Mouse (Mus musculus) monocyte, adult 5-6 weeks (primary cell): Measurements from ENCODE around the gene Pfdn4. TPM values are rescaled to one million over a fixed set of nuclear protein-coding genes. Genes with fewer than 3 reads are reported as not detected.
A peak's percentile ranks its signal among the peaks of the same experiment; 100 is the strongest.

ENCODE experiments used
- ATAC-seq: fragments of 153-309, 156-312 bp; replicated peaks from 2 replicates; pipeline ENCODE4 v1.8.0; 2017; ENCODE audit warnings: mild to moderate bottlenecking; ENCODE audit not compliant: low TSS enrichment, insufficient number of reproducible peaks, severe bottlenecking, poor library complexity, low FRiP score
- total RNA-seq: library from RNA; stranded (forward); fragments of 200-1000, 200-491, 200-594 nt; gene quantifications from 3 replicates; pipeline ENCODE4 v1.2.3, GENCODE M21; 2017

Gene Pfdn4
- total RNA-seq, 1 experiment from 2014 or later = 31.7 TPM

DNA sequence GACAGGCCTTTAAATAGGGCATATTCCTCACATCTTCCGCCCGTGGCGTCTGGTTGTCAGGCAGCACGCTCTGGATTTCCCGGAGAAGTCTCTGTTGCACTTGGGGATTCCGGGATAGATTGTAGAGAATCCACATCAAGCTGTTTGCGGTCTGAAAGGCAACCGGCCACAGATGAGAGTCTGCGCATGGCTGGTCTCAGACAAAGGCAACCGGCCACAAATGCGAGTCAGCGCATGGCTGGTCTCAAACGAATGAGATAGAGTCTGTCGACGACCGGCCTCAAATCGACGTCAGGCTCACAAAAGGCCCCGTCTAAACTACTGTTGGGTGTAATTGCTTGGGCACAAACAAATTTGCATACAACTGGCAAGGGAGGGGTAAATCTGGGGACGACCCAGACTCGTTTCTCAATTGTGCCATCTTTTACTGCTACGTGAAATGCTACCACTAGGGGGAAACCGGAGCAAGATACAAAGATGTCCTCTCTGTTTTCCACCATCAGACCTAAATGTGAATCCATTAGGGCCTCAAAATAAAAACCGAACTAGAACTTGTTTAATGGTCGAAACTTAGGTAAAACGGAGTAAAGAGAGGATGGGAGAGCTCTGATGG is 8.2 kb upstream of the Pfdn4 start:
- no peak for ATAC-seq

DNA sequence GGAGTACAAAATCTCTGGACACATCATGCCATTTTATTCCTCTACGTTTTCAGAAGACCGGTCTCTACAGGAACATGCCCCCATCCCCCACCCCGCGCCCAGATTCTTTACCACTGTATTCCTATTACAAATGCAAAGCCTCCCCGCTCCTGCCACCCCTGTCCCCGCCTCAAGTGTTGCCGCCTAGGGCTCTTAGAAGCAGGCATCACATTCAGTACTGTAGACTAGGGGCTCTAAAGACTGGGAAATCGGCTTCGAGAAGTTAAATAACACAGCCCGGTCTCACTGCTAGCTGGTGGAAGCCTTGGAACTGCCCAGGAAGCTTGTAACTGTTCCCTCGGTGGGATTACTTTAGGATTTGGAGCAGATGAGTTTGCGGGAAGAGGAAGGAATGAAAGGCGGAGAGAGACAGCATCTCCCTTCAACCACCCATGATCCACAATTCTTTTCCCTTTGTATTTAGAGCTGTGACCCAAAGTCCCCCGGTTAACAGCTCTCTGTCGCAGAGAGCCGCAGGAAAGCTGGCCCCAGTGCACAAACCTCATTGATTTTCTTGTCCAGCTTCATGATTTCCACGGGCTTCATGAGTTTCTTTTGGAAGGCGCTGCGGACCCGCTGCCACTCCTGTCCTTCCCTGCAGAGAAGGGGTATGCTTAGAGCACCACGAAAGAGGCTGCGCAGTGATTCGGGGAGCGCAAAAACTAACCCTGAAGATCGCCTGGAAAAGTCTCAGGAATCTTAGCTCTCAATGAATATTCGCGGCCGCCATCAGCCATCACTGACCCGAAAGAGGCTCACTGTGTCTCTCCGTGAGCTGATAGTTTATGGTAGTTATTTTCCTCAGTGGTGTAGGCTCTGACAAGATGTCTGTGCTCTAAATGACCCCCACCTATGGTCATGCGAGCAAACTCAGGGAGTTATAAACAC is 1.2 kb upstream of the Pfdn4 start:
- no peak for ATAC-seq

GRCm38 (mm10) chr2:170497091-170497566 is 901 bp downstream of the Pfdn4 start, which contains the start of gene Cyp24a1:
Cyp24a1 (minus strand) TSS chr2:170497145.
- no peak for ATAC-seq

- ATAC-seq = no peak
Observed at GRCm38 (mm10) chr2:170498011-170498410, 1.8 kb downstream of the Pfdn4 start.

GRCm38 (mm10) chr2:170503343-170503742 is 7.1 kb downstream of the Pfdn4 start:
- ATAC-seq = no peak

DNA sequence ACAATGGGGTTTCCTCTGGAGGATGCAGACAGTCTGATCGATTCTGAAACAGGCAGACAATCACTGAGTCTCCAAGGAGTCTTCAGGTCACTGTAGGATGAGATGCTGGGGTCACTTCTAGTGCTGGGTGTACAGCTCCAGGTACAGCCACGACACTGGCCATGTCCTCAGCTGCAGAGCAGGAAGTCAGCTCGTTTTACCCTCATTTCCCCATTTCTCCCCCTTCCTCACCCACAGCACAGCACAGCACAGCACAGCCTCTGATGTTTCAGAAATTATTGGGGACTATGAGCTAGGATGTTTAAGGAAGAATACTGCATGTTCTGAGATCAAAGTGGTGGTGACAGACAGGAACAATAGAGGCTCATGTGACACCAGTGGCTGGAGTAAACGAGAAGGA is 7.8 kb downstream of the Pfdn4 start:
- no peak for ATAC-seq

DNA sequence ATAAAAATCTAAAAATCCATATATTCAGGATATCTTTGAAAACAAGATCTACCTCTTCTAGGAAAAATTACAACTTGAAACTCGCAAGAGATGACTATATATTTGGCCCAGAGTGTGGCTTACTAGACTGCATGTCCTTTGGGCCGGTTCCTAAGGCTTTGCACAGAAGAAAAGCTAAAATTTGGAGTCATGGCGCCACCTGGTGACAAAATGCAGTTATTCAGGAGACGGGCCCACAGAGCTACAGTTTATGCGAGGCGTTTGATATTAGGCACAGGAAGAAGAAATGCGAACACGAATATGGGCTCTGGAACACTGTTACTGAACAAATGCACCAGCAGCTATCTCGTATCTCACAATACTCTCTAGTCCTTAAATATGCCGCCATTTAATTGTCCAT is 11.5 kb downstream of the Pfdn4 start:
- 0 out of 2 replicates have a peak, but pooled peaks have one; percentile 36 for ATAC-seq

- peak; percentile 49 for ATAC-seq
Observed at GRCm38 (mm10) chr2:170508821-170509220, 12.6 kb downstream of the Pfdn4 start.

GRCm38 (mm10) chr2:170511073-170511891 is 15.1 kb downstream of the Pfdn4 start:
- ATAC-seq = peak; percentile 82

GRCm38 (mm10) chr2:170513756-170514155 is 17.5 kb downstream of the Pfdn4 start:
- ATAC-seq = no peak

- ATAC-seq = no peak
Observed at GRCm38 (mm10) chr2:170520321-170520971, 24.2 kb downstream of the Pfdn4 start.

DNA sequence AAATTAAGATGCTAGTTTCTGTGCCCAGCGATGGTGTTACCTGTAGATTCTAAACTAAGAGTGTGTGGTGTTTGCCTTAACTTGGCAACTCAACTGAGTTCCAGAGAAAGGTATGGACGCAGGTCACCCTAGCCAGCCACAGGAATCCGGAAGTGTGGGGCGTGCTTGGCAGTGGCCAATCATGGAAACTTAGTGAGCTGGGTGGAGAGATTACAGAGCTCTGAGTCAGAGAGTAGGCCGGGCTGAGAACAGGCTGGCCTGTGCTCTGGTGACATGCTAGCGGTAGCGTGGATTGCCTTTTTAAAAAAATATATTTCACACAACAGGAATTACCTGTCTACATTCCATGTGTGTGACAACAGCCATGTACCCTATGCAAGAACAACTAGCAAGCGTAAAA is 30.3 kb downstream of the Pfdn4 start:
- ATAC-seq = no peak

- ATAC-seq = no peak
Observed at GRCm38 (mm10) chr2:170528061-170528460, 31.8 kb downstream of the Pfdn4 start.

DNA sequence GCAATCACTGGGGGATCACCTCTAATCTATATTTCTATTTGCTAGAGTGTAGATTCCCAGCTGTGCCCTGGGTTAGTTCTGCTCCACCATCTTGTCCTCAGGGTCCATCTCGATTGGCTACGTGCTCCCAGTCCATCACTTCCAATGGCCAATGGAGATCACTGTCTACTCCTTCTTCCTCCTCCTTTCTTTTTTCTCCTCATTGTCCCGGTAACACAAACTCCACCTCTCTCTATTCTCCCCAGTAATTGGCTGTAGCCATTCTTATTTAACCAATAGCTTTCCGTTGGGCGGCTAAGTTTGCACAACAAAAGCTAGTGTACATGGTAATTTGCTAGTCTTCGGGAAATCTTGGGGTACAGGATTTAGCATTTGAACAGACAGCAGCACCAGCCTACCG is 33.5 kb downstream of the Pfdn4 start:
- no peak for ATAC-seq

- no peak for ATAC-seq
Observed at GRCm38 (mm10) chr2:170530256-170530655, 34.0 kb downstream of the Pfdn4 start.

DNA sequence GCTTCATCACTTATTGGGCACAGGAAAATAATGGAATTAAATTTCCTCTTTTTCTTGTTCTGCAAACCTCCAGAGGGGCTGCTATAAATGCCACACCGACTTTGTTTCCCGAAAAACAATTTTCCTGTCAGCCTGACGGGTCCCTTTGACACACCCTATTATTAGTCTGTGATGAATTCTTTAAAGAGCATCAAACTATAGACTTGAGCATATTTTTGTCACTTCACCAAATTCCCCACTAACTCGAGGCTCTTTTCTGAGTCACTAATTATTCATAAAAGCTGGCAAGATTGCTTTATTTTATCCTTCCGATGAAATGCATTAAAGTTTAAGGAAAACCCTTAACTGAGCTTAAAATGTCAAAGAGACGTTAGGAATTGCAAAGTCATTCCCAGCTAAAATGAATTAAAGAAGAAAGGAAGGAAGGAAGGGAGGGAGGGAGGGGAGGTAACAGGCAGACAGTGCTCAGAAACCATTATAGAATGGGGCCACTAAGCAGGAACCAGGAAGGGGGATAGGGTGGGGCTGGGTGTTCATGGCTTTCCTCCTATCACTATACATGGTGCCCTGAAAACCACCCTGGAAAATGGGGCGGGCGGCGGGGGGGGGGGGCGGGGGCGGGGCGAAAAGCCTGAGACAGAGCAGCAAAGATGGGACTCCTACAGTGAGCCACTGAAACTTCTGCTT is 38.0 kb downstream of the Pfdn4 start:
- no peak for ATAC-seq

- ATAC-seq = no peak
Observed at GRCm38 (mm10) chr2:170534803-170535174, 38.6 kb downstream of the Pfdn4 start.

DNA sequence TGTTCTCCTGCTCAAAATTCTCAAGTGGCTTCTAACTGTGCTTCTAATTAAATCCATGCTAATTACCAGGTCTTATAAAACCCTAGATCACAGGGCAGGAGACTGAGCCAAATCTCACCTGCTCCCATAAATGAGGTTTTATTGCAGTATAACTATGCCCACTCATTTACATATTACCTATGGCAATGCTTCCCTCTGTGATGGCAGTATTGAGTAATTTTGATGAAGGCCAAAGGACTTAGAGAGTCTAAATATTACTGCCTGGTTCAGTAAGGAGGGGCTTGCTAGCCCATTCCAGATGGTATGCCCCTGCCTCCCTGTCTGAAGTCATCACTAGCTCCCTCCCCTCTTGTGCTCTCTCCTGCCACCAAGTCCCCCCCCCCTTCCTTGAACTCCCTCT is 39.6 kb downstream of the Pfdn4 start:
- no peak for ATAC-seq
